Mouse (Mus musculus) hindbrain, embryonic 11.5 days (tissue): Measurements from ENCODE around the gene Svip. TPM values are rescaled to one million over a fixed set of nuclear protein-coding genes. Genes with fewer than 3 reads are reported as not detected.

Experiments
- ATAC-seq: fragments of 200-750 bp; cut with Nextera tagmentation; 2 replicates; pipeline ENCODE4 v1.8.0; 2017; ENCODE audit warnings: mild to moderate bottlenecking, moderate TSS enrichment, moderate library complexity; ENCODE audit not compliant: low FRiP score
- DNase-seq: peaks from one replicate; pipeline ENCODE4 v3.0.0-alpha.2; 2015; ENCODE audit warnings: low spot score
- H3K27ac ChIP-seq: fragments of 300-500 bp; sonication (generic); 2 replicates; pipeline ENCODE4 v1.5.1; 2014; ENCODE audit warnings: mild to moderate bottlenecking, low read depth, low read length
- H3K27me3 ChIP-seq: fragments of 300-500 bp; sonication (generic); 2 replicates; pipeline ENCODE4 v1.6.1; 2014; ENCODE audit warnings: mild to moderate bottlenecking, low read length, moderate library complexity, mixed read lengths; ENCODE audit not compliant: control insufficient read depth, insufficient read depth
- H3K36me3 ChIP-seq: fragments of 300-500 bp; sonication (generic); 2 replicates; pipeline ENCODE4 v1.6.1; 2014; ENCODE audit warnings: mild to moderate bottlenecking, low read length, moderate library complexity, mixed read lengths; ENCODE audit not compliant: control insufficient read depth, insufficient read depth
- H3K4me1 ChIP-seq: fragments of 300-500 bp; sonication (generic); replicated peaks from 2 replicates; pipeline ENCODE4 v1.6.1; 2014; ENCODE audit warnings: low read length, mixed read lengths; ENCODE audit not compliant: control insufficient read depth, insufficient read depth
- H3K4me2 ChIP-seq: fragments of 300-500 bp; sonication (generic); replicated peaks from 2 replicates; pipeline ENCODE4 v1.6.1; 2014; ENCODE audit warnings: mild to moderate bottlenecking, low read depth, low read length
- H3K4me3 ChIP-seq: fragments of 300-500 bp; sonication (generic); 2 replicates; pipeline ENCODE4 v1.5.1; 2014; ENCODE audit warnings: low read depth, low read length
- H3K9ac ChIP-seq: fragments of 300-500 bp; sonication (generic); 2 replicates; pipeline ENCODE4 v1.6.1; 2014; ENCODE audit warnings: low read depth, low read length
- H3K9me3 ChIP-seq: fragments of 300-500 bp; sonication (generic); 2 replicates; pipeline ENCODE4 v1.6.1; 2016; ENCODE audit warnings: low read length; ENCODE audit not compliant: control insufficient read depth
- WGBS: fragments of 180-500 bp; shearing (Covaris S2); extraction: QIAGEN DNeasy Blood & Tissue Kit; methylation state at CpG from one replicate; pipeline ENCODE4 v1.1.7; 2014; 5-methylcytosine and 5-hydroxymethylcytosine counted together
- polyA plus RNA-seq: library from polyadenylated mRNA; unstranded; fragments of >200 nt; fragmentation: Nextera tagmentation; extraction: Ambion mirVana; gene quantifications from 2 replicates; pipeline ENCODE4 v1.2.1, GENCODE M21; 2014

Svip gene
- polyA plus RNA-seq, 1 experiment from 2014 or later: 18.1 TPM

DNA sequence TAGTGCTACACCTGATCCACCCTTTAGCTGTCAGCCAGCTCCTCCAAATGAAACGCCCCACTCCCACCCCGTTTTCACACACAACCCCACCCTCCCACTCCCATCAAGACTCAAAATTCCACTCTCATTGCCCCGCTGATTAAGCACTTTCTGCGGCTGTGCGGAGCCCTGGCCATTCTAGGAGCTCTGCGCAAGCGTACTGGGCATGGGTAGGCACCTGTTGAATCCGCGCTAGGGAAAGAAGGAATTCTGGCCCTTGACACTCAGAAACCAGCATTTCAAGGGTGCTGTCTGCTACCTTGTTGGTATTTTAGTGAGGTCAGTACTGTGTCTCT is 445 bp upstream of the Svip start:
- Histone ChIP-seq H3K9ac (no peak overlapping the region), H3K27me3 (no peaks in the 10 kb centered on the region), H3K4me3 (peak overlapping the region; percentile 62), H3K4me2 (peak overlapping the region; percentile 37), H3K9me3 (no peaks in the 10 kb centered on the region), H3K27ac (no peak overlapping the region), H3K36me3 (no peaks in the 10 kb centered on the region), H3K4me1 (no peaks in the 10 kb centered on the region)
- WGBS: 4% methylated on average over 9 of the region's 9 CpGs
- DNase-seq (no peak), ATAC-seq (no peak)

DNA sequence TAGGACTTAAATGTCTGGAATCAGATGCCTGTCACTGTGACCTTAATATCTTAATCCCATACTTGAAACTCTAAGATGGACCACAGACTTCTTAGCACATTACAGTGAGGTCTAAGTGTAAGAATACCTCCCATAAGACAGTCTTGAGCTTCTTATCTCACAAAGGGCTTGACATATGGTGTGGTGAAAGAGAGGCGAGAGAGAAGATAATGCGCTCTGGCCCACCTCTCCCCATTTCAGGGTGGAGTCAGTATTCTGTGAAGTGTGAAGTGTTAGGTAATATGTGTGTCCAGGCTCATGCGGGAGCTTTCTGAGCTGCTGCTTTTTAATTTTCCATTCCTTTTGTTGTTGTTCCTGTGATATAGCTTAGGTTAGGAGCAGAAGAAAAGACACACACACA is 14.8 kb downstream of the Svip start:
- ATAC-seq (no peak), DNase-seq (no peak)
- Histone ChIP-seq H3K27ac (no peak overlapping the region), H3K36me3 (no peaks in the 10 kb centered on the region), H3K4me2 (no peak overlapping the region), H3K9ac (no peak overlapping the region), H3K4me1 (no peaks in the 10 kb centered on the region), H3K4me3 (no peak overlapping the region), H3K27me3 (no peaks in the 10 kb centered on the region), H3K9me3 (no peaks in the 10 kb centered on the region)
- WGBS: 80% methylated on average over 3 of the region's 3 CpGs

- ATAC-seq: no peak
- Histone ChIP-seq H3K4me2 (no peak overlapping the region), H3K4me3 (no peak overlapping the region), H3K27ac (no peak overlapping the region), H3K27me3 (no peaks in the 10 kb centered on the region), H3K9me3 (no peaks in the 10 kb centered on the region), H3K9ac (no peak overlapping the region), H3K4me1 (no peaks in the 10 kb centered on the region), H3K36me3 (no peaks in the 10 kb centered on the region)
- DNase-seq: no peak
- WGBS: 68% methylated on average over 6 of the region's 6 CpGs
Measured at GRCm38 (mm10) chr7:51986909-51987308, 18.9 kb downstream of the Svip start.

DNA sequence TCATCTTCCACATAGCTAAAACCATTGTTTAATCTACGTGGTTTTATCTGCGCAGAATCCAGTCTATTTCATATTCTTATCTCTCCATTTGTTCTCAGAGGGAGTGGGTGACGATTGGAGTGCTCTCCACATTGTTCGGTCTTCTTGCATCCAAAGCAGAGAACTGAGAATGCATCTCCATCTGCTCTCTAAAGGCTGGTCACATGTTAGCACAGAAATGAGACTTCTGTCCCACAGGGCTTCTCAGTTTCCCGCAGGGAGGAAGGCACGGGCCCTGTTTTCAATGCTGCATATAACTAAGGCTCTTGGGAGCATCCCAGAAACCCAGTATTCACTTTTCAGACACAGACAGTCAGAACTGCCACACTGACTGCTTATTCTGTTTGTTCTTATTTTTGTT is 20.1 kb downstream of the Svip start:
- no peak overlapping the region for H3K4me2 ChIP-seq
- H3K4me3 ChIP-seq: no peak overlapping the region
- no peak for ATAC-seq
- DNase-seq: no peak
- WGBS: 81% methylated on average over 6 of the region's 6 CpGs
- H3K9me3 ChIP-seq: no peaks in the 10 kb centered on the region
- H3K9ac ChIP-seq: no peak overlapping the region
- H3K27me3 ChIP-seq: no peaks in the 10 kb centered on the region
- no peak overlapping the region for H3K27ac ChIP-seq
- H3K4me1 ChIP-seq: no peaks in the 10 kb centered on the region
- no peaks in the 10 kb centered on the region for H3K36me3 ChIP-seq

DNA sequence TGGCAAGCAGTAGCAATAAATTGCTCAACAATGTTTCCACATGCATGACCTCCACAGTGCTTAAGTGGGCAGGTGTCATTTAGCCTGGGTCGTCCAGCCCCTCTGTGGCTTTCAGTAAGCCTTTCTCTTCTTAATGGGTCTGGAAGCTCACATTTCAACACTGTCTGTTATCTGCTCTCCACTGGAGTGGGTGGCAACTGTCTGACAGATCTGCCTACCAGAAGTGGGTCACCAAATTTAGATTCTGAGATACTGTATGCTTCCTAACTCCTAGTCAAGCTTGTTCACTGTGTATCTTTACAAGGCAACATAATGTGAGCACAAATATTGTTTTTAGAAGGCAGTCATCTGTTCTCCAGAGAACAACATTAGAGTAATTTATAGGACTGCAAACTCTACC is 23.5 kb downstream of the Svip start:
- WGBS: 32% methylated on average over 1 of the region's 1 CpGs
- H3K36me3 ChIP-seq: no peaks in the 10 kb centered on the region

GRCm38 (mm10) chr7:51979271-51979670 is 26.5 kb downstream of the Svip start:
- H3K4me1 ChIP-seq: no peaks in the 10 kb centered on the region
- H3K27ac ChIP-seq: no peak overlapping the region
- H3K9ac ChIP-seq: no peak overlapping the region
- H3K36me3 ChIP-seq: no peaks in the 10 kb centered on the region
- no peak overlapping the region for H3K4me2 ChIP-seq
- no peaks in the 10 kb centered on the region for H3K9me3 ChIP-seq
- DNase-seq: peak; percentile 17
- no peak for ATAC-seq
- H3K27me3 ChIP-seq: no peaks in the 10 kb centered on the region
- WGBS: 49% methylated on average over 5 of the region's 5 CpGs
- no peak overlapping the region for H3K4me3 ChIP-seq

More for the DNA sequence above, 23.5 kb downstream of the Svip start:
- Histone ChIP-seq H3K27me3 (no peaks in the 10 kb centered on the region), H3K9me3 (no peaks in the 10 kb centered on the region), H3K4me1 (no peaks in the 10 kb centered on the region), H3K27ac (no peak overlapping the region), H3K9ac (no peak overlapping the region), H3K4me2 (no peak overlapping the region), H3K4me3 (no peak overlapping the region)
- DNase-seq (no peak), ATAC-seq (no peak)

DNA sequence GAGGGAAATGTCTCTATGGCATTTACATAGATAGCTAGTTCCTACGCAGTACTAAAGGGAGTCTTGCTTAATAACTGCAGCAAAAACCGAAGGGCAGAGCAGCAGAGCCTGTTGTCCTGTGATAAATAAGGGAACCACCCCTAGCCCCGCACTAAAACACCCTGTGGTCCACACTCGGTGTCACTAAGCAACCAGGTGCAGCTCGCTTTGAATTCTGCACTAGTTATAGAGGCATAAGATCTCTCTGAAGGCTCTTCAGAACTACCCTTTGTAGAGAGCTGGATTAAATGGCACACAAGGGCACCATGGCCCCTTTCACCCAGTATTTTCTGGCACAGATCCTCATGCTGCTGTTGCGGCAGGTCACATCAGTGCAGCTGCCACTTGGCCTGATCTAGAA is 30.6 kb downstream of the Svip start:
- 77% methylated on average over 6 of the region's 6 CpGs for WGBS
- DNase-seq (no peak), ATAC-seq (no peak)
- Histone ChIP-seq H3K4me2 (no peak overlapping the region), H3K27me3 (no peaks in the 10 kb centered on the region), H3K9me3 (no peaks in the 10 kb centered on the region), H3K4me1 (no peaks in the 10 kb centered on the region), H3K27ac (no peak overlapping the region), H3K9ac (no peak overlapping the region), H3K4me3 (no peak overlapping the region), H3K36me3 (no peaks in the 10 kb centered on the region)

DNA sequence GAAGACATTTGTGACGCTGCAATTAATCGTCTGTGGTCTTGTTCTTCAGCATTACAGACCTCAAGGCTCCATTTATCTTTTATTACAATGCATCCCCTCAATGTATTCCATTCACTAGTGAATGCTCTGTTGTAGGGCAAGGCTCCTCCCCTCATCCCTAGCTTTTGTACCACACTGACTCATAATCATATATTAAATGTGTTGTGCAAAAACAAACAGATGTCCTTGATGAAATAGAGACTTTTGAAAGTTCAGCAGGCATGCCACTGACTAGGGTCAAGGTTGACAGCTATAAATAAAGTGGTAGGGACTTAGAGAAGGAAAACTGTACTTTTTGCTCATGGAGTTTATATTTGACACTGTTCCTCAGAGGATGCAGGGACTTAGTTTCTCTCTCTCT is 32.3 kb downstream of the Svip start:
- ATAC-seq: no peak
- Histone ChIP-seq H3K27me3 (no peaks in the 10 kb centered on the region), H3K36me3 (no peaks in the 10 kb centered on the region), H3K4me2 (no peak overlapping the region), H3K27ac (no peak overlapping the region), H3K4me1 (no peaks in the 10 kb centered on the region), H3K9ac (no peak overlapping the region), H3K9me3 (no peaks in the 10 kb centered on the region), H3K4me3 (no peak overlapping the region)
- no peak for DNase-seq
- 79% methylated on average over 2 of the region's 2 CpGs for WGBS

DNA sequence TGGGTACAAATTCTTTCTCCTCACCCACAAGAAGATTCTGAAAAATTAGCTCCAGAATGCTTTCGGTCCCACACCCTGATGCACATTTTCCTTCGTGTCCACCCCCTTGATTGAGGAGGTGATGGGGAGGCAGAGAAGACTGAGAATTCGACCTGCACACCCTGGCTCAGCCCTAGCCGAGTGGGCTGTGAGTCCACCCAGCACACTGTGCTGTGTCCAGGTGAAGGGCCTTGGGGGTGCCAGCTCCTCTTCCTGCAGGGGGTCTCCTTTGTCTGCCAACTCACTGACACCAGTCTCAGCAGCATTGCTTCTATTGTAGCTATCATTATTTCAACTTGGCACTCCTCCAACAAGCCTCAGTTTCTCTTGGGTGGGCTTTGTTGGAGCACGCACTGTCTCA is 32.7 kb downstream of the Svip start:
- Histone ChIP-seq H3K9me3 (no peaks in the 10 kb centered on the region), H3K36me3 (no peaks in the 10 kb centered on the region), H3K4me1 (no peaks in the 10 kb centered on the region), H3K27me3 (no peaks in the 10 kb centered on the region), H3K27ac (no peak overlapping the region), H3K4me3 (no peak overlapping the region), H3K4me2 (no peak overlapping the region), H3K9ac (no peak overlapping the region)
- ATAC-seq: no peak
- WGBS: 75% methylated on average over 5 of the region's 5 CpGs
- no peak for DNase-seq
